Mouse (Mus musculus) limb, embryonic 14.5 days (tissue): ENCODE results near the gene Apopt1. TPM values are rescaled to one million over a fixed set of nuclear protein-coding genes. Genes with fewer than 3 reads are reported as not detected.

Source experiments
- ATAC-seq: fragments of 200-750 bp; cut with Nextera tagmentation; 2 replicates; pipeline ENCODE4 v1.8.0; 2017; ENCODE audit warnings: low read depth, moderate number of reproducible peaks, moderate TSS enrichment; ENCODE audit not compliant: low FRiP score
- DNase-seq: peaks from one replicate; pipeline ENCODE4 v3.0.0-alpha.2; 2015; ENCODE audit warnings: low spot score
- H3K27ac ChIP-seq: fragments of 300-500 bp; sonication (generic); replicated peaks from 2 replicates; pipeline ENCODE4 v1.5.1; 2014; ENCODE audit warnings: low read depth, mild to moderate bottlenecking, low read length, moderate library complexity, mixed read lengths
- H3K27me3 ChIP-seq: fragments of 300-500 bp; sonication (generic); 2 replicates; pipeline ENCODE4 v1.6.1; 2014; ENCODE audit warnings: low read length, mixed read lengths; ENCODE audit not compliant: control insufficient read depth, insufficient read depth
- H3K36me3 ChIP-seq: fragments of 300-500 bp; sonication (generic); 2 replicates; pipeline ENCODE4 v1.6.1; 2014; ENCODE audit warnings: mild to moderate bottlenecking, low read length, moderate library complexity, mixed read lengths; ENCODE audit not compliant: control insufficient read depth, insufficient read depth
- H3K4me1 ChIP-seq: fragments of 300-500 bp; sonication (generic); 2 replicates; pipeline ENCODE4 v1.6.1; 2014; ENCODE audit warnings: antibody characterized with exemption, low read length, mixed read lengths; ENCODE audit not compliant: control insufficient read depth, insufficient read depth
- H3K4me2 ChIP-seq: fragments of 300-500 bp; sonication (generic); replicated peaks from 2 replicates; pipeline ENCODE4 v1.6.1; 2014; ENCODE audit warnings: low read depth, mild to moderate bottlenecking, low read length, moderate library complexity; ENCODE audit not compliant: severe bottlenecking
- H3K4me3 ChIP-seq: fragments of 300-500 bp; sonication (generic); replicated peaks from 2 replicates; pipeline ENCODE4 v1.5.1; 2014; ENCODE audit warnings: low read length
- H3K9ac ChIP-seq: fragments of 300-500 bp; sonication (generic); 2 replicates; pipeline ENCODE4 v1.6.1; 2014; ENCODE audit warnings: mild to moderate bottlenecking, low read depth, low read length, moderate library complexity; ENCODE audit not compliant: severe bottlenecking
- H3K9me3 ChIP-seq: fragments of 300-500 bp; sonication (generic); 2 replicates; pipeline ENCODE4 v1.6.1; 2016; ENCODE audit warnings: low read length; ENCODE audit not compliant: control insufficient read depth
- POLR2A ChIP-seq: fragments of 200-500 bp; IDR thresholded peaks from 2 replicates; pipeline ENCODE4 v1.8.0; 2012; ENCODE audit warnings: inconsistent platforms, mild to moderate bottlenecking, moderate library complexity, borderline replicate concordance; ENCODE audit not compliant: insufficient read depth, insufficient read length; ENCODE audit errors: extremely low read depth
- WGBS: fragments of 180-500 bp; shearing (Covaris S2); extraction: QIAGEN DNeasy Blood & Tissue Kit; methylation state at CpG from one replicate; pipeline ENCODE4 v1.1.7; 2014; 5-methylcytosine and 5-hydroxymethylcytosine counted together
- polyA plus RNA-seq, 2 experiments: library from polyadenylated mRNA; depleted of rRNA in 1 of 2; stranded (reverse) in 1 of 2; unstranded in 1 of 2; fragments of >200 nt; fragmentation: Nextera tagmentation in 1 of 2; extraction: Ambion mirVana in 1 of 2; gene quantifications; 2 replicates each; pipeline versions ENCODE4 v1.2.1 to v1.2.3; 2012 to 2014

Gene Apopt1
- polyA plus RNA-seq, 2 experiments: 39.7 to 50.7 TPM

- Histone ChIP-seq H3K9me3 (no peaks in the 10 kb centered on the region), H3K9ac (no peak overlapping the region), H3K4me3 (no peak overlapping the region), H3K27ac (peak overlapping the region; percentile 63; the same call in 1 of the 2 replicates), H3K4me1 (peaks cover 10% of the 10 kb centered on the region), H3K36me3 (no peaks in the 10 kb centered on the region), H3K4me2 (0 out of 2 replicates have a peak overlapping the region, but pooled peaks have one; percentile 15), H3K27me3 (no peaks in the 10 kb centered on the region)
- WGBS: 47% methylated on average over 5 of the region's 5 CpGs
- ATAC-seq (peak; percentile 71), DNase-seq (peak; percentile 81)
- no peak for TF ChIP-seq POLR2A
Measured at GRCm38 (mm10) chr12:111746091-111746490, 33.0 kb downstream of the Apopt1 start.

GRCm38 (mm10) chr12:111747421-111747820 lies 34.4 kb downstream of the Apopt1 start:
- Histone ChIP-seq H3K9me3 (no peaks in the 10 kb centered on the region), H3K9ac (no peak overlapping the region), H3K4me2 (no peak overlapping the region), H3K36me3 (no peaks in the 10 kb centered on the region), H3K4me3 (no peak overlapping the region), H3K4me1 (peaks cover 10% of the 10 kb centered on the region), H3K27me3 (no peaks in the 10 kb centered on the region), H3K27ac (no peak overlapping the region)
- 83% methylated on average over 7 of the region's 7 CpGs for WGBS
- DNase-seq (no peak), ATAC-seq (no peak)
- TF ChIP-seq POLR2A: no peak

- 98% methylated on average over 3 of the region's 3 CpGs for WGBS
- no peak for ATAC-seq
- H3K4me2 ChIP-seq: no peak overlapping the region
Measured at GRCm38 (mm10) chr12:111750739-111751138, 37.7 kb downstream of the Apopt1 start.

GRCm38 (mm10) chr12:111752491-111752890 lies 39.4 kb downstream of the Apopt1 start:
- no peak overlapping the region for H3K4me2 ChIP-seq
- no peaks in the 10 kb centered on the region for H3K9me3 ChIP-seq
- H3K27ac ChIP-seq: no peak overlapping the region
- 87% methylated on average over 6 of the region's 6 CpGs for WGBS
- DNase-seq (no peak), ATAC-seq (no peak)
- no peaks in the 10 kb centered on the region for H3K36me3 ChIP-seq
- 0 out of 2 replicates have a peak, but pooled peaks cover 4% of the 10 kb centered on the region for H3K4me1 ChIP-seq
- H3K9ac ChIP-seq: no peak overlapping the region
- H3K27me3 ChIP-seq: no peaks in the 10 kb centered on the region
- TF ChIP-seq POLR2A: no peak
- no peak overlapping the region for H3K4me3 ChIP-seq

More at GRCm38 (mm10) chr12:111750739-111751138, 37.7 kb downstream of the Apopt1 start:
- Histone ChIP-seq H3K9me3 (no peaks in the 10 kb centered on the region), H3K9ac (no peak overlapping the region), H3K4me1 (peaks cover 11% of the 10 kb centered on the region), H3K27ac (no peak overlapping the region), H3K4me3 (no peak overlapping the region), H3K27me3 (no peaks in the 10 kb centered on the region), H3K36me3 (no peaks in the 10 kb centered on the region)
- TF ChIP-seq POLR2A: no peak
- DNase-seq: no peak

- Histone ChIP-seq H3K4me1 (peaks cover 8% of the 10 kb centered on the region; the same call in 1 of the 2 replicates), H3K36me3 (no peaks in the 10 kb centered on the region), H3K4me2 (no peak overlapping the region), H3K27ac (no peak overlapping the region), H3K27me3 (no peaks in the 10 kb centered on the region), H3K9me3 (no peaks in the 10 kb centered on the region), H3K9ac (no peak overlapping the region), H3K4me3 (no peak overlapping the region)
- ATAC-seq (no peak), DNase-seq (no peak)
- 49% methylated on average over 7 of the region's 9 CpGs for WGBS
- TF ChIP-seq POLR2A: no peak
Measured at GRCm38 (mm10) chr12:111753347-111753746, 40.3 kb downstream of the Apopt1 start.

- DNase-seq (no peak), ATAC-seq (no peak)
- no peaks in the 10 kb centered on the region for H3K27me3 ChIP-seq
- no peaks in the 10 kb centered on the region for H3K36me3 ChIP-seq
- peaks cover 9% of the 10 kb centered on the region; the same call in 1 of the 2 replicates for H3K4me1 ChIP-seq
- no peak overlapping the region for H3K4me3 ChIP-seq
- TF ChIP-seq POLR2A: no peak
- H3K9ac ChIP-seq: no peak overlapping the region
- H3K9me3 ChIP-seq: no peaks in the 10 kb centered on the region
- H3K27ac ChIP-seq: no peak overlapping the region
- H3K4me2 ChIP-seq: no peak overlapping the region
Measured at GRCm38 (mm10) chr12:111754710-111755109, 41.6 kb downstream of the Apopt1 start.
